Mouse (Mus musculus) liver, embryonic 14.5 days (tissue): ENCODE data around the gene Akap13. TPM values are rescaled to one million over a fixed set of nuclear protein-coding genes. Genes with fewer than 3 reads are reported as not detected.
"Not testable (repeated sequence)": the region's sequence is repeated elsewhere in the genome, so short reads cannot be mapped to it uniquely, and the experiment has no call there.

Source experiments
- ATAC-seq: fragments of 200-750 bp; cut with Nextera tagmentation; 2 replicates; pipeline ENCODE4 v1.8.0; 2017; ENCODE audit warnings: moderate number of reproducible peaks, mild to moderate bottlenecking, moderate library complexity; ENCODE audit not compliant: insufficient read depth
- DNase-seq, 3 experiments: peaks; one replicate each; pipeline ENCODE4 v3.0.0-alpha.2; 2012 to 2013; ENCODE audit warnings: low read depth in 3 of 3, low spot score in 3 of 3
- H3K27ac ChIP-seq: fragments of 300-500 bp; sonication (generic); 2 replicates; pipeline ENCODE4 v1.5.1; 2014; ENCODE audit warnings: moderate library complexity, mild to moderate bottlenecking, control low read depth, inconsistent platforms
- H3K27me3 ChIP-seq: fragments of 300-500 bp; sonication (generic); 2 replicates; pipeline ENCODE4 v1.6.1; 2014; ENCODE audit warnings: mild to moderate bottlenecking, low read length, moderate library complexity; ENCODE audit not compliant: control insufficient read depth, insufficient read depth
- H3K36me3 ChIP-seq: fragments of 300-500 bp; sonication (generic); replicated peaks from 2 replicates; pipeline ENCODE4 v1.6.1; 2014; ENCODE audit warnings: low read depth; ENCODE audit not compliant: control insufficient read depth, insufficient read depth
- H3K4me1 ChIP-seq, 2 experiments: fragments of 200-500 bp in 1 of 2; fragments of 300-500 bp in 1 of 2; sonication (generic) in 1 of 2; replicated peaks; 2 replicates each; pipeline ENCODE4 v1.6.1; 2012 to 2014; ENCODE audit warnings: antibody characterized with exemption in 1 of 2, inconsistent platforms in 1 of 2, low read length in 1 of 2; ENCODE audit not compliant: control insufficient read depth in 2 of 2, insufficient read depth in 2 of 2
- H3K4me2 ChIP-seq: fragments of 300-500 bp; sonication (generic); 2 replicates; pipeline ENCODE4 v1.6.1; 2014; ENCODE audit warnings: low read depth, mild to moderate bottlenecking, control low read depth, moderate library complexity
- H3K4me3 ChIP-seq, 2 experiments: fragments of 200-500 bp in 1 of 2; fragments of 300-500 bp in 1 of 2; sonication (generic) in 1 of 2; 2 replicates each; pipeline ENCODE4 v1.5.1; 2012 to 2014; ENCODE audit warnings: low read depth in 2 of 2, low read length in 2 of 2, mild to moderate bottlenecking in 2 of 2, control low read depth in 1 of 2, inconsistent platforms in 1 of 2, moderate library complexity in 1 of 2; ENCODE audit not compliant: insufficient read depth in 1 of 2
- H3K9ac ChIP-seq: fragments of 300-500 bp; sonication (generic); replicated peaks from 2 replicates; pipeline ENCODE4 v1.6.1; 2014; ENCODE audit warnings: mild to moderate bottlenecking, control low read depth, moderate library complexity
- H3K9me3 ChIP-seq: fragments of 300-500 bp; sonication (generic); 2 replicates; pipeline ENCODE4 v1.6.1; 2016; ENCODE audit warnings: low read length, mixed read lengths; ENCODE audit not compliant: control insufficient read depth
- CTCF ChIP-seq: IDR thresholded peaks from 2 replicates; pipeline ENCODE4 v1.5.1; 2016; ENCODE audit warnings: antibody characterized with exemption, low read depth, control low read depth
- EP300 ChIP-seq: IDR thresholded peaks from 2 replicates; pipeline ENCODE4 v1.6.1; 2016; ENCODE audit warnings: antibody characterized with exemption, low read depth
- whole genome bisulfite sequencing: fragments of 180-500 bp; shearing (Covaris S2); extraction: QIAGEN DNeasy Blood & Tissue Kit; methylation state at CpG from one replicate; pipeline ENCODE4 v1.1.7; 2014; ENCODE audit not compliant: insufficient replicate concordance; 5-methylcytosine and 5-hydroxymethylcytosine counted together
- polyA plus RNA-seq, 2 experiments: library from polyadenylated mRNA; depleted of rRNA in 1 of 2; stranded (reverse) in 1 of 2; unstranded in 1 of 2; fragments of >200 nt; fragmentation: Nextera tagmentation in 1 of 2; extraction: Ambion mirVana in 1 of 2; gene quantifications; 2 replicates each; pipeline versions ENCODE4 v1.2.1 to v1.2.3; 2012 to 2014

Gene Akap13
- polyA plus RNA-seq, 2 experiments, result 9.0 to 28.1 TPM

- Histone ChIP-seq H3K27ac (peak overlapping the region; percentile 75), H3K4me3 (peak overlapping the region; percentile 62 to 91), H3K36me3 (peaks cover 47% of the 10 kb centered on the region), H3K4me1 (peaks cover 38 to 56% of the 10 kb centered on the region in 2 experiments), H3K9ac (peak overlapping the region; percentile 71), H3K27me3 (no peaks in the 10 kb centered on the region), H3K9me3 (no peaks in the 10 kb centered on the region), H3K4me2 (peak overlapping the region; percentile 57)
- DNase-seq (no peak), ATAC-seq (peak; percentile 17; the same call in 1 of the 2 replicates)
- TF ChIP-seq CTCF (no peak), EP300 (no peak)
Measured at GRCm38 (mm10) chr7:75612683-75613053, 157.3 kb downstream of the Akap13 start.

GRCm38 (mm10) chr7:75613240-75613639, 157.9 kb downstream of the Akap13 start:
- H3K36me3 ChIP-seq, result peaks cover 47% of the 10 kb centered on the region
- no peaks in the 10 kb centered on the region for H3K27me3 ChIP-seq
- TF ChIP-seq EP300 (no peak), CTCF (no peak)
- peak overlapping the region; percentile 57 for H3K4me2 ChIP-seq
- peak overlapping the region; percentile 75 for H3K27ac ChIP-seq
- 12% methylated on average over 5 of the region's 5 CpGs for WGBS
- H3K4me1 ChIP-seq, result peaks cover 42 to 58% of the 10 kb centered on the region in 2 experiments
- H3K4me3 ChIP-seq, result peak overlapping the region; percentile 62 to 91
- ATAC-seq (no peak), DNase-seq (no peak)
- no peaks in the 10 kb centered on the region for H3K9me3 ChIP-seq
- H3K9ac ChIP-seq, result peak overlapping the region; percentile 71

GRCm38 (mm10) chr7:75614826-75615225, 159.5 kb downstream of the Akap13 start:
- 72% methylated on average over 8 of the region's 8 CpGs for WGBS

GRCm38 (mm10) chr7:75617246-75617645, 161.9 kb downstream of the Akap13 start:
- Histone ChIP-seq H3K4me1 (peaks cover 19 to 26% of the 10 kb centered on the region in 2 experiments), H3K36me3 (peaks cover 46% of the 10 kb centered on the region)
- H3K27ac ChIP-seq, H3K27me3 ChIP-seq, DNase-seq, ATAC-seq, H3K9me3 ChIP-seq, H3K4me3 ChIP-seq, H3K9ac ChIP-seq, H3K4me2 ChIP-seq: not testable (repeated sequence)
- WGBS, result 85% methylated on average over 4 of the region's 4 CpGs

More at GRCm38 (mm10) chr7:75614826-75615225, 159.5 kb downstream of the Akap13 start:
- Histone ChIP-seq H3K9me3 (no peaks in the 10 kb centered on the region), H3K4me3 (peak overlapping the region; percentile 2 to 62; a peak in 2 of 4 replicates), H3K27ac (peak overlapping the region; percentile 1), H3K27me3 (no peaks in the 10 kb centered on the region), H3K9ac (peak overlapping the region; percentile 47; the same call in 1 of the 2 replicates), H3K4me2 (peak overlapping the region; percentile 57), H3K36me3 (peaks cover 45% of the 10 kb centered on the region), H3K4me1 (peaks cover 38 to 48% of the 10 kb centered on the region in 2 experiments)
- TF ChIP-seq CTCF, result no peak
- no peak for TF ChIP-seq EP300
- ATAC-seq (no peak), DNase-seq (no peak)

- H3K36me3 ChIP-seq, result peaks cover 46% of the 10 kb centered on the region
- H3K4me2 ChIP-seq, result no peak overlapping the region
- 75% methylated on average over 3 of the region's 3 CpGs for WGBS
- ATAC-seq, result no peak
- H3K4me1 ChIP-seq, result peaks cover 19 to 20% of the 10 kb centered on the region in 2 experiments
- H3K4me3 ChIP-seq, result no peak overlapping the region
- no peaks in the 10 kb centered on the region for H3K27me3 ChIP-seq
- DNase-seq, result no peak
- H3K9me3 ChIP-seq, result no peaks in the 10 kb centered on the region
- H3K9ac ChIP-seq, result no peak overlapping the region
- no peak overlapping the region for H3K27ac ChIP-seq
- no peak for TF ChIP-seq EP300
- no peak for TF ChIP-seq CTCF
Measured at GRCm38 (mm10) chr7:75618699-75619098, 163.4 kb downstream of the Akap13 start.
